Mouse (Mus musculus) mesoderm, embryonic 11.5 days (tissue): ENCODE results near the gene St8sia4.
"Not testable (repeated sequence)": the region's sequence is repeated elsewhere in the genome, so short reads cannot be mapped to it uniquely, and the experiment has no call there.

Source experiments
- DNase-seq: peaks from one replicate; pipeline ENCODE4 v3.0.0-alpha.2; 2012; ENCODE audit warnings: low read depth, low spot score

Gene St8sia4

DNA sequence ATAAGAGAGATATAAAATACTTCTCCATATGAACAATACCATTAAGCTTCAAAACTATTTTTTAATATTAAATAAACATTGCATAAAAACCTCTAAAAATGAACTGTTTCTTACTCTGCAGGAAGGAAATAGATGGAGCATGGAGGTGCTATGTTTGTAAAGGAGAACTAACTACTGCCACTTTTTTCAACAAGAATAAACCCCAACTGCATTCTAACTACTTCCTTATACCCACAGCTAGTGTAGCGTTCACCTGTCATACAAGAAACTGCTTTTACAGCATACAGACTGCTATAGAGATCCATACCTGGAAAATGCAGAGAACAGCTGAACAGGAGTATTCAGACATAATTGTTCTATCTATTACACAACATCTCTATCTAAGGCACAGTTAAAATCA, 70.5 kb downstream of the St8sia4 start:
- DNase-seq = no peak

DNA sequence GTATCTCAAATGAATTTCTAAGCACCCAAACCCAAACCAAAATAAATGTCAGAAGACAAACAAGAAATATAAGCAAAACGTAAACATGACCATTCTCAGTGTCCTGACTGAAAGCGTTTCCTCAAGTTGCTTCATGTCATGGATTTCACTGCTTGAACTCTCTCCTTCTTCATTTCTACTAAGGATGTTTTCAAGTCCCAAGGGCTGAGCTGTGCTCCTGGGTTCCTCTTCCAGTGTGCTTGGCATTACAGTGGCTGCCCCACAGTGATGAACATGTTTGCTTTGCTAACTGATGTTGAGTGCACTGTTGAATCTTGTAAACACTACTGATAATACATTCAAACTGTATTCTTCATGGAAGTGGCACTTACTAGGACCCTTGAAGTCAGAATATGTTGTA, 76.3 kb downstream of the St8sia4 start:
- no peak for DNase-seq

DNA sequence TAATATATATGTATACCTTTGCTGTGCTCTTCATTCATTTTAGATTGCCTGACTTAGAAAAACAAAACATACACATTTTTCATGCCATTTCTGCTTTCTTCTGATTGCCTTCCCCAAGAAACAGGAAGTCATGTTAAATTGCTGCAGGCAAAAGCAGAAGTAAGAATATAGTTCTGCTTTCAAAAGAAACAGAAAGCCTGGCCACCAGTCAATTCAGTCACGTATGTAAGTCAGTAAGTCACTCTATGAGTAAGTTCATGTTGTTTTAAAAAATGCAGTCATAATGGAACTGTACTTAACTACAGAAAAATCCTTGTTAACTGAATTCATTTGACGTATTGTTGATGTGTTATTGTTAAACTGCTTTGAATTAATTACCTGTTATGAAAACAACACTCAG, 77.3 kb downstream of the St8sia4 start:
- DNase-seq = no peak

DNA sequence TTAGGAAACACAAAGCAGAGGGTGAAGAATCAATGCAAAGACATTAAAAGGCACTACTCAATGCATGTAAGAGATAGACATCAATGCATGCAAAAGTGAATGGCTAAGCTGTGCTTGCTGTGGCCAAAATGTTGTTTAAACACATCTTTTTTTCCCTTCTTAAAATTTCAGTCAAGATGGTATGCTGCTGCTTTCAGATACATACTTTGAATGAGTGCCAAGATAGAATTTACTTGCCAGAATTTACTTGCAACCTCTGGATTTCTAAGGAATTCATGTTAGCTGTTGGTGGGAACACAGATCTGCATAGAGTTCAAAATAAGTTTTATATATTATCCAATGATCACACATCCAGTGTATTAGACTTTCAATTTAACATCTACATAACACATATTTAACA, 77.9 kb downstream of the St8sia4 start:
- no peak for DNase-seq

DNA sequence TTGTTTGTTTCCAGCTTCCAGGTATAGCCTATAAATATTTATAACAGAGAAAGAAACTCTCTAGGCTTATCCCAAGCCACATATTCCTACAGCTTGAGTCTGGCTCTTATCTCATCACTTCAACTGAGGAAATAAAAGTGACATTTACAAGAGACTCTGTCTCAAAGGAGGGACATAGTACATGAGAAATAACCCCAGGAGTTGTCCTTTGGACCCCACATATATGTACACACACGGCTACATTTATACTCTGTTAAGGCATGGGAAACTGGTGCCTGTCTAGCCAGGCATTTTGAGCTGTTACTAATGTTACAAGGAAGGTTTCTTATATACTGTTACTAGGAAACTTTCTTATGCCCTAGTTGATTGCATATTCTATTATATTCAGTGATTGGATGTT, 84.1 kb downstream of the St8sia4 start:
- DNase-seq = no peak

DNA sequence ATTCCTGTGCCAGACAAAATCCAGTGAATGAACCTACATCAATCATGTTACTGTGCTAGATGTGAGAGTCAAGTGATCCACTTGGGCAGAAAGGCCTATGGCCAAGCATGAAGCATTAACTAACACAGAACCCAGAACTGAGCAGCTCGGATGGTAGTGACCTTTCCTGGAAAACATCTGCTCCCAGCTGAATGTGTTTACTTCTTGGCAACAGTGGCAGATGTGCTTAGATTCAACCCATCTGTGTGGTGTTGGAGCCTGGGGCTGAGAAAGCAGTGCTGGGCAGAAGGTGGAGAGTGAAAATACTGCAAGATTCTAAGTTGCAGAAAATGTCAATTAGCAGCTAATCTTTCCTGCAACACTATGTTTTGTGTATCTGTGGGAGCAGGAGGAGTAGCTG, 85.1 kb downstream of the St8sia4 start:
- peak; percentile 52 for DNase-seq

DNA sequence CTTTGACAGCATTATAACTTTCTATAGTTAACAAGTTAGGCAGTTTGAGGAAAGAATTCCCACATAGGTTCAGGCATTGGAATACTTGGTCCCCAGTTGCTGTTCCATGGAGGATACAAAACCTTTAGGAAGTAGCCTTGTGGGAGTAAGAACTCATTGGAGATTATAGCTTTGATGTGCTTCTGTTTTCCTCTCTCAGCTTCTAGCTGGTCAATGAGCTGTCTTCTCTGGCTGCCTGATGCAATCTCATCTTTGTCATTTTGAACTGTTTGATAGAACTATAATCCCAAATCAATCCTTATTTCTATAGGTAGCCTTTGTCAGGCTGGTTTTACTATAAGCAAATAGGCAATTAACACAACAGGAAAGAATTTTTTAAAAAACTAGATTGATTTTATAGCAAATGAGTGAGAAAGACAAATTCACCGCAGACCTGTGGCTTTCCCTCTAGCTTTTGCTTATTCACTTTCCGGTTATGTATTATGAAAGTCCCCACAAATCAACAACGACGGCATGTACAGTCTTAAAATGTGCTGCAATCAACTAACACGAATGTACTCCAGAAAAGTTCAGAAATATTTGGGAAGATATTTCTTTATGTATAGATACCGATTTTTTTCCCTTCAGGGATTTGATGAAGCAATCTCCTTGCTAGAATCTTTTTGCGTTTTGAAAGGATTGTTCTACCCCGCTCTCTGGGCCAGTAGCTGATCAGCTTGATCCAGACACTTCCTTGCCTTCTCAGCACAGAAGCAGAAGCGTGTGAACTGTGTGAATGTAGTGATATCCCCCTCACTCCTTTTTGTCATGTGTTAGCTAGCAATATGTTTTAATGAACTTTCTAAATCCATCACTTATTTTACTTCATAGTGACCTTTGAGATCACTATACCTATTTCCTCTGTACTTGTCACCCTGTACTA, 94.5 kb downstream of the St8sia4 start:
- no peak for DNase-seq

DNA sequence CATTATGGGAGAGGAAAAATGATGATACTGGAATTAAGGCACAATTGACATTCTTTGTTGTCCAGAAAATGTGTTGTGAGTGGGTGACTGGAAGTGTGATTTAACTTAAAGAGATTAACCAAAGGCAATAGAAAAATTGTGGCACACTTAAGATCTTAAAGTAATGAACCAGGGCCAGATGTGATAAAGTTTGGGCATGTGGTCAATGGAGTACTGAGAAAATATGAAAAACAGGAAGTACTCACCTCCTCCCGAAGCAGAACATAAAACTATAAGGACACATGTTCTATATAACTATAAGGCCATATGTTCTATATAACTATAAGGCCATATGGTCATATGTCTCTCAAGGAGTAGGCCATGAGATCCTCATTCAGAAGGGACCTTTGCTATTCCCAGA, 96.3 kb downstream of the St8sia4 start:
- no peak for DNase-seq

DNA sequence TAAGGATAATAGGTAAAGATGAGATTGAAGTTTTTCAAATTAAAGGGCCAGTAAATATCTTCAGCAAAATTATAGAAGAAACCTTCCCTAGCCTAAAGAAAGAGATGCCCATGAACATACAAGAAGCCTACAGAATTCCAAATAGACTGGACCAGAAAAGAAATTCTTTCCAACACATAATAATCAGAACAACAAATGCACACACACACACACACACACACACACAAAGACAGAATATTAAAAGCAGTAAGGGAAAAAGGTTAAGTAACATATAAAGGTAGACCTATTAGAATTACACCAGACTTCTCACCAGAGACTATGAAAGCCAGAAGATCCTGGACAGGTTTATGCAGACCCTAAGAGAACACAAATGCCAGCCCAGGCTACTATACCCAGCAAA, 112.8 kb downstream of the St8sia4 start:
- DNase-seq = not testable (repeated sequence)

DNA sequence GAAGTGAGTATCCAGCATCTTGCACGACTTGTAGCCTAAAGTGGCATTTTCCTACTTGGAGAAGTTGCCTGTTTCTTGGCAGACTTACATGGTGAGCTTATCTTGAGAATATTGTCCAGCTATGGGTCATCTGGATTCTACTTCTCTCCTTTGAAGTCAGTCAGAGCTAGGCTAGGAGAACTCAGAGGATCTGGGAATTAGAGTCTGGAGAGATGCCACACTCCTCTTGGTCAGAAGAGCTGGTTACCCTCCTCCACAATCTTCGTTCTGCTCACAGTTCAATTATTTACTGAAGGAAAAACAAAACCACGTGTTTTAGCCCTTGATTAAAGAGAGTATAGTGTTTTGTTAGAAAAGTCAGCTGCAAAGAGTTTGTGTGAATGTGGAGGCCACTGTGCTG, 125.9 kb downstream of the St8sia4 start:
- DNase-seq = no peak
